Mouse (Mus musculus) stomach, embryonic 15.5 days (tissue): Measurements from ENCODE around the gene 2900026A02Rik. TPM values are rescaled to one million over a fixed set of nuclear protein-coding genes. Genes with fewer than 3 reads are reported as not detected.

ENCODE experiments used
- ATAC-seq: fragments of 200-750 bp; cut with Nextera tagmentation; 2 replicates; pipeline ENCODE4 v1.8.0; 2017; ENCODE audit warnings: low read depth, moderate number of reproducible peaks, moderate TSS enrichment; ENCODE audit not compliant: insufficient read depth, low FRiP score
- H3K27ac ChIP-seq: fragments of 300-500 bp; sonication (generic); 2 replicates; pipeline ENCODE4 v1.5.1; 2015; ENCODE audit warnings: mild to moderate bottlenecking, inconsistent platforms
- H3K27me3 ChIP-seq: fragments of 300-500 bp; sonication (generic); replicated peaks from 2 replicates; pipeline ENCODE4 v1.6.1; 2015; ENCODE audit warnings: inconsistent platforms
- H3K36me3 ChIP-seq: fragments of 300-500 bp; sonication (generic); 2 replicates; pipeline ENCODE4 v1.6.1; 2015; ENCODE audit warnings: inconsistent platforms
- H3K4me1 ChIP-seq: fragments of 300-500 bp; sonication (generic); 2 replicates; pipeline ENCODE4 v1.6.1; 2015; ENCODE audit warnings: inconsistent platforms
- H3K4me2 ChIP-seq: fragments of 300-500 bp; sonication (generic); 2 replicates; pipeline ENCODE4 v1.6.1; 2015; ENCODE audit warnings: mild to moderate bottlenecking, inconsistent platforms
- H3K4me3 ChIP-seq: fragments of 300-500 bp; sonication (generic); replicated peaks from 2 replicates; pipeline ENCODE4 v1.5.1; 2015; ENCODE audit warnings: inconsistent platforms
- H3K9ac ChIP-seq: fragments of 300-500 bp; sonication (generic); 2 replicates; pipeline ENCODE4 v1.6.1; 2015; ENCODE audit warnings: inconsistent platforms
- H3K9me3 ChIP-seq: fragments of 300-500 bp; sonication (generic); 2 replicates; pipeline ENCODE4 v1.6.1; 2016; ENCODE audit warnings: inconsistent platforms
- WGBS: fragments of 180-500 bp; shearing (Covaris S2); methylation state at CpG from one replicate; pipeline ENCODE4 v1.1.7; 2015; 5-methylcytosine and 5-hydroxymethylcytosine counted together
- polyA plus RNA-seq: library from polyadenylated mRNA; unstranded; fragments of >200 nt; fragmentation: Nextera tagmentation; extraction: Ambion mirVana; gene quantifications from 2 replicates; pipeline ENCODE4 v1.2.1, GENCODE M21; 2015

Gene 2900026A02Rik
- polyA plus RNA-seq, 1 experiment from 2014 or later: 12.6 TPM

DNA sequence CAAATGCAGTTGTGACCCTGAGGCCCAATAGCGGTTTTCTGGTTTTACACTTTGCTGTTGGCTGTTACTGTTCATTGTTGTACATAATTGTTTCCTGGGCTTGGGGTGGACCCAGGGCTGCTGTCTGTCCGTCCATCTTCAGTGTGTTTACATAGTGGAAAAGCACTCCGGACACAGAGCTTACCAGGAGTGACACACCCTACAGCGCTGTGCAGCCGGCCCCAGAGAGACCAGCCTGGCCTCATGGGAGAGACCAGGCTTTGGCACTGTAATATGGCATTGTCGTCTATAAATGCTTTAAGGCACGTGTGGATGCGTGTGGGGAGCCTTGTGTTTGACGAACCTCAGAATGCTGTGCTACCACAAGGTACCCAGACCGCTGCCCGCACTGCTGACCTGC lies 120.6 kb downstream of the 2900026A02Rik start:
- no peaks in the 10 kb centered on the region for H3K27me3 ChIP-seq
- ATAC-seq: no peak
- no peak overlapping the region for H3K27ac ChIP-seq
- peaks cover 12% of the 10 kb centered on the region; the same call in 1 of the 2 replicates for H3K36me3 ChIP-seq
- H3K4me3 ChIP-seq: no peak overlapping the region
- H3K4me1 ChIP-seq: 0 out of 2 replicates have a peak, but pooled peaks cover 4% of the 10 kb centered on the region
- no peaks in the 10 kb centered on the region for H3K9me3 ChIP-seq
- WGBS: 67% methylated on average over 11 of the region's 11 CpGs
- H3K9ac ChIP-seq: no peak overlapping the region
- H3K4me2 ChIP-seq: no peak overlapping the region

GRCm38 (mm10) chr5:113099546-113099945 lies 121.5 kb downstream of the 2900026A02Rik start:
- peak; percentile 18; the same call in 1 of the 2 replicates for ATAC-seq
- H3K9ac ChIP-seq: no peak overlapping the region
- no peak overlapping the region for H3K4me3 ChIP-seq
- H3K9me3 ChIP-seq: no peaks in the 10 kb centered on the region
- 22% methylated on average over 1 of the region's 1 CpGs for WGBS
- H3K27me3 ChIP-seq: no peaks in the 10 kb centered on the region
- H3K36me3 ChIP-seq: peaks cover 12% of the 10 kb centered on the region; the same call in 1 of the 2 replicates
- no peak overlapping the region for H3K27ac ChIP-seq
- H3K4me2 ChIP-seq: no peak overlapping the region
- 0 out of 2 replicates have a peak, but pooled peaks cover 4% of the 10 kb centered on the region for H3K4me1 ChIP-seq

GRCm38 (mm10) chr5:113097551-113097950 lies 123.5 kb downstream of the 2900026A02Rik start:
- 88% methylated on average over 17 of the region's 17 CpGs for WGBS
- no peak for ATAC-seq

DNA sequence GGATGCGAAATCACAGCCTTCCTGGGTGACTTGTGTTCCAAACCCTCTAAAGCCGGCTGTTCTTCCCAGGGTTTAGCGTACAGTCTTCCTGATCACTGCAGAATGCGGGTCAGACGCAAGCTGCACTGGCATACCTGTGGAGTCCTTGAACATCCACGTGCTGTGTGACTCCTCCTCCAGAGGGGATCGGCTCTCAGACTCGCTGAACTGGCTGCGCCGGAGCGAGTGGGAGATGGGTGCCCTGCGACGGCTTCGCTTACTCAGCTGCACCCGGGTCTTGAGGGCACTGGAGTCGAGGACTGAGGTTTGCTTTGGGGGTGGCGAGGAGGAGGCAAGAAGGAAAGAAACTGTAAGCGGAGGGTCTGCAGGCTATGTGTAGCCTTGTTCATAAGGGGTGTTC lies 125.6 kb downstream of the 2900026A02Rik start:
- H3K27me3 ChIP-seq: no peaks in the 10 kb centered on the region
- no peak overlapping the region for H3K4me3 ChIP-seq
- H3K4me2 ChIP-seq: no peak overlapping the region
- 82% methylated on average over 18 of the region's 18 CpGs for WGBS
- H3K9me3 ChIP-seq: no peaks in the 10 kb centered on the region
- 0 out of 2 replicates have a peak, but pooled peaks cover 4% of the 10 kb centered on the region for H3K4me1 ChIP-seq
- no peak overlapping the region for H3K27ac ChIP-seq
- H3K9ac ChIP-seq: no peak overlapping the region
- peaks cover 26% of the 10 kb centered on the region; the same call in 1 of the 2 replicates for H3K36me3 ChIP-seq
- no peak for ATAC-seq

More at GRCm38 (mm10) chr5:113097551-113097950, 123.5 kb downstream of the 2900026A02Rik start:
- Histone ChIP-seq H3K27me3 (no peaks in the 10 kb centered on the region), H3K27ac (no peak overlapping the region), H3K36me3 (peaks cover 12% of the 10 kb centered on the region; the same call in 1 of the 2 replicates), H3K9ac (no peak overlapping the region), H3K4me3 (no peak overlapping the region), H3K9me3 (no peaks in the 10 kb centered on the region), H3K4me1 (0 out of 2 replicates have a peak, but pooled peaks cover 4% of the 10 kb centered on the region), H3K4me2 (no peak overlapping the region)

DNA sequence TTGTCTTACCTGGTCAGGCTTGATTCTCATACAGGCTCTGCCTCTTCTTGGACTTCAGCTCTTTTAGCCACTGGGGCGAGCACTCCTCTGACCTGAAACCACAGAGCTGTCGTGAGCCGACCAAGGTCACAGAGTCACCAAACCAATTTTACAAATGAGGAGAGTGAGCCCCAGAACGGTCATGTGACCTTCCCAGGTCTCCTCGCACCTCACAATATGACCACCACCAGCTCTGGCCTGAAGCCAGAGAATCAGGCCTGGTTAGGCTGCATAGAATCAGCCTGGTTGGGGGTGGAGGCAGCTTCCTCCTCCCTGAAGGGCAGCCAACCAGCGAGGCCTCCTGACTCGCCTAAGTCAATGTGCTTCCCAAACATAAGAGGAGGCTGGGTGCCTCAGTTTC lies 128.6 kb downstream of the 2900026A02Rik start:
- Histone ChIP-seq H3K4me1 (no peaks in the 10 kb centered on the region), H3K27me3 (no peaks in the 10 kb centered on the region), H3K4me2 (no peak overlapping the region), H3K9me3 (no peaks in the 10 kb centered on the region), H3K9ac (no peak overlapping the region), H3K36me3 (peaks cover 30% of the 10 kb centered on the region; the same call in 1 of the 2 replicates), H3K4me3 (no peak overlapping the region), H3K27ac (no peak overlapping the region)
- WGBS: 69% methylated on average over 7 of the region's 7 CpGs
- no peak for ATAC-seq

GRCm38 (mm10) chr5:113091162-113091561 lies 129.9 kb downstream of the 2900026A02Rik start:
- Histone ChIP-seq H3K4me2 (no peak overlapping the region), H3K27me3 (no peaks in the 10 kb centered on the region), H3K9me3 (no peaks in the 10 kb centered on the region), H3K27ac (no peak overlapping the region), H3K9ac (no peak overlapping the region), H3K4me3 (no peak overlapping the region), H3K4me1 (no peaks in the 10 kb centered on the region), H3K36me3 (peaks cover 23% of the 10 kb centered on the region; the same call in 1 of the 2 replicates)
- 56% methylated on average over 5 of the region's 5 CpGs for WGBS
- ATAC-seq: no peak

DNA sequence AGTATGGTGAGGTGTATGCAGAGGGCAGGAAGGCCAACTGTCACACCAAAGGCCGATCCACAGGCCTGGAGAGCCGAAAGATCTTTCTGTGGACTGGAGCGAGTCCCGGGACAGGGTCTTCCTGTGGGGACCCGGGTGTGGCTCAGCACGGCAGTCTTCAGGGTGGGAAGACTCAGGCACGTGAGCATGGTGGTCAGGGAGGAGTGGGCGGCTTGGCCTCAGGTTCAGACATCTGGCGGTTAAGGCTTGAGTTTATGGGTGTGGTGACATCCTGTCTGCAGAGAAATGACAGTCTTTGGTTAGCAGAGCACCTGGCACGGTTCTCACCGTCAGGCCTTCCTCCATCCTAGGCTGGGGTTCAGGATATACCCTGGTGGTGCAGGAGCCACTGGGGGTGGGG lies 130.3 kb downstream of the 2900026A02Rik start:
- Histone ChIP-seq H3K36me3 (peaks cover 19% of the 10 kb centered on the region; the same call in 1 of the 2 replicates), H3K9me3 (no peaks in the 10 kb centered on the region), H3K4me2 (no peak overlapping the region), H3K27me3 (no peaks in the 10 kb centered on the region), H3K27ac (no peak overlapping the region), H3K9ac (no peak overlapping the region), H3K4me3 (no peak overlapping the region), H3K4me1 (no peaks in the 10 kb centered on the region)
- WGBS: 85% methylated on average over 11 of the region's 11 CpGs
- ATAC-seq: no peak

DNA sequence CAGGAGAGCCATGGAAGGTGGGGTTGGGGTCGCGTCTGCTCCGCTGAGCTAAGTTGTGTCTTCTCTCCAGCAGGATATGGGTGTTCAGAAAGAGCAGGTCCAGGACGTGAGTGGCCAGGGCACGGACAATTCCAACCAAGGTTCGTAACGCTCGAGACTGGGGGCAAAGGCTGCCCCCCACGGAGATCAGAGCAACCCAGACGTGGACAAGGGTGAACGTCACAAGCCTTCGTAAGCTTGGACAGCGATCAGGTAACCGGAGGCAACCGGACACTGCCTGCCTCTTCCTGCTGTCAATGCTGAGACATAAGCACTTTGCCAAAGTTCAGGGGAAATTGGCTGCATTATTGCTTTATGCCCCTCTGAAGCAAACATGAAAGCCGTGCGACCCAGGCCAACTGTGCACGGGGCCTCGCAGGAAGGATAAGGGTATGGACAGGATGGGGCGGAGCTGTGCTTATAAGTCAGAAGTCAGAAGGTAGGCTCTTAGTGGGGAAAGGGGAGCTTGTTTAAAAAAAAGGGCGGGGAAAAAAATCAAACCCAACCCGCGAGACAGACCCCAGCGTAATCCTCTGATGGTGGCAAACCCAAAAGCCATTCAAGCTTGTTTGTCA lies 130.9 kb downstream of the 2900026A02Rik start:
- no peaks in the 10 kb centered on the region for H3K4me1 ChIP-seq
- H3K9me3 ChIP-seq: no peaks in the 10 kb centered on the region
- H3K4me2 ChIP-seq: no peak overlapping the region
- WGBS: 86% methylated on average over 24 of the region's 24 CpGs
- no peak overlapping the region for H3K4me3 ChIP-seq
- no peak overlapping the region for H3K9ac ChIP-seq
- H3K27me3 ChIP-seq: no peaks in the 10 kb centered on the region
- ATAC-seq: no peak
- peaks cover 19% of the 10 kb centered on the region; the same call in 1 of the 2 replicates for H3K36me3 ChIP-seq
- no peak overlapping the region for H3K27ac ChIP-seq

GRCm38 (mm10) chr5:113087465-113087864 lies 133.6 kb downstream of the 2900026A02Rik start:
- Histone ChIP-seq H3K36me3 (peaks cover 19% of the 10 kb centered on the region; the same call in 1 of the 2 replicates), H3K9ac (no peak overlapping the region)

GRCm38 (mm10) chr5:113086990-113087389 lies 134.0 kb downstream of the 2900026A02Rik start:
- WGBS: 60% methylated on average over 4 of the region's 4 CpGs
- H3K4me2 ChIP-seq: no peak overlapping the region
- H3K36me3 ChIP-seq: peaks cover 19% of the 10 kb centered on the region; the same call in 1 of the 2 replicates
- H3K9ac ChIP-seq: no peak overlapping the region
- H3K4me3 ChIP-seq: no peak overlapping the region
- H3K4me1 ChIP-seq: 0 out of 2 replicates have a peak, but pooled peaks cover 3% of the 10 kb centered on the region
- no peak for ATAC-seq
- no peaks in the 10 kb centered on the region for H3K9me3 ChIP-seq
- H3K27me3 ChIP-seq: no peaks in the 10 kb centered on the region
- no peak overlapping the region for H3K27ac ChIP-seq

More at GRCm38 (mm10) chr5:113087465-113087864, 133.6 kb downstream of the 2900026A02Rik start:
- no peak for ATAC-seq
- Histone ChIP-seq H3K27ac (no peak overlapping the region), H3K4me1 (0 out of 2 replicates have a peak, but pooled peaks cover 2% of the 10 kb centered on the region), H3K27me3 (no peaks in the 10 kb centered on the region), H3K4me3 (no peak overlapping the region), H3K9me3 (no peaks in the 10 kb centered on the region), H3K4me2 (no peak overlapping the region)
- 81% methylated on average over 2 of the region's 2 CpGs for WGBS

GRCm38 (mm10) chr5:113086439-113086838 lies 134.6 kb downstream of the 2900026A02Rik start:
- Histone ChIP-seq H3K9me3 (no peaks in the 10 kb centered on the region), H3K4me1 (0 out of 2 replicates have a peak, but pooled peaks cover 3% of the 10 kb centered on the region), H3K36me3 (peaks cover 15% of the 10 kb centered on the region; the same call in 1 of the 2 replicates), H3K9ac (no peak overlapping the region), H3K27me3 (no peaks in the 10 kb centered on the region), H3K4me2 (no peak overlapping the region), H3K27ac (no peak overlapping the region), H3K4me3 (no peak overlapping the region)
- no peak for ATAC-seq
- 69% methylated on average over 12 of the region's 12 CpGs for WGBS

GRCm38 (mm10) chr5:113085931-113086330 lies 135.1 kb downstream of the 2900026A02Rik start:
- peaks cover 9% of the 10 kb centered on the region; the same call in 1 of the 2 replicates for H3K36me3 ChIP-seq
- WGBS: 44% methylated on average over 2 of the region's 2 CpGs

More at GRCm38 (mm10) chr5:113085931-113086330, 135.1 kb downstream of the 2900026A02Rik start:
- Histone ChIP-seq H3K4me1 (0 out of 2 replicates have a peak, but pooled peaks cover 3% of the 10 kb centered on the region), H3K27me3 (no peaks in the 10 kb centered on the region), H3K9me3 (no peaks in the 10 kb centered on the region), H3K27ac (no peak overlapping the region), H3K4me3 (no peak overlapping the region), H3K4me2 (no peak overlapping the region), H3K9ac (no peak overlapping the region)
- ATAC-seq: no peak
